Mouse (Mus musculus): Measurements from ENCODE around the gene Mcoln2.

Mcoln2 gene

GRCm38 (mm10) chr3:146227427-146227826, 77.8 kb downstream of the Mcoln2 start:
- DNase-seq (ENCODE audit: low read depth, low spot score): no peak

GRCm38 (mm10) chr3:146228559-146229310, 79.1 kb downstream of the Mcoln2 start:
- DNase-seq (ENCODE audit: low read depth, low spot score): no peak

GRCm38 (mm10) chr3:146232708-146233107, 83.1 kb downstream of the Mcoln2 start:
- no peak for DNase-seq (ENCODE audit: low read depth, low spot score)

DNA sequence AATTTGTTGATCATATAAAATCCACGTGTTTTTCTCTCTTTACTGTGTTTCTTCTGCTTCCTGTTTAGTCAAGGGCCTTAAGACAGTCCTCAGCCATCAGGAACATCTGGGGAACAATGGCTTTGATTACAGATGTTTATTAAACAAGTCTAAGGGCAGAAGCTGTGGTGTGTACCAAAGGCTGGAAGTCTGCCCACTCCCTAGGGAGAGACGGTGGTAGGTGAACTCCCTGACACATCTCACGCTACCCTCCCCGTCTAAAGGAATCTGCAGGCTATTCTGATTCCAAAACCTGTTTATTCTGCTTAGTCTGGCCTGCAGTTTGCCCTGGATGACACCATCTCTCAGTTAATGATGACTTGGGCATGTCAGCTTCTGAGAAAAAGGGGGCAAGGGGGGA, 84.1 kb downstream of the Mcoln2 start:
- DNase-seq (ENCODE audit: low read depth, low spot score): no peak

GRCm38 (mm10) chr3:146234530-146234929, 84.9 kb downstream of the Mcoln2 start:
- no peak for DNase-seq (ENCODE audit: low read depth, low spot score)

DNA sequence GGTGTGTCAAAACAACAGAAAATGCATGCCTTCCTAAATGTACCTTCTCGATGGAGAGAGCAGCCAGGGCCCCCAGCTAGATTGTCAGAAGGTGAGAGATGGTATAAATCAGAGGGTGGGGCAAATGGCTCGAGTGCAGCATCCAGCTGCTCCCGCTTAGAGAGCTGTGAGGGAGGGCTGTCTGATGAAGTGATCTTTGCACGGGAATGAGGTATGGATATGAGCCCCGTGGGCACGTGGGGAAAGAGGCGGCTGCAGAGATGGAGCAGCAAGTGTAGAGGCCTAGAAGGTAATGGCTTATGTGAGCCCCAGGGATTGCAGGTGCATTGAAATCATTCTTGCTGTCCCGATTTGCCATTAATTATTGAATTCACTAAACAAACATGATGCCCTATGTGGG, 86.6 kb downstream of the Mcoln2 start:
- DNase-seq (ENCODE audit: low read depth, low spot score): no peak

- no peak for DNase-seq (ENCODE audit: low read depth, low spot score)
Observed at GRCm38 (mm10) chr3:146237676-146238075, 88.0 kb downstream of the Mcoln2 start.

- DNase-seq (ENCODE audit: low read depth, low spot score): no peak
Observed at GRCm38 (mm10) chr3:146244630-146245029, 95.0 kb downstream of the Mcoln2 start.
